Mouse (Mus musculus): ENCODE measurements at regions not wholly inside any gene's neighbourhood (a gene's known extent, or its start where the extent isn't known, plus 50 kb on each side); places are given as distances from the start of the nearest gene placed in this dataset.

DNA sequence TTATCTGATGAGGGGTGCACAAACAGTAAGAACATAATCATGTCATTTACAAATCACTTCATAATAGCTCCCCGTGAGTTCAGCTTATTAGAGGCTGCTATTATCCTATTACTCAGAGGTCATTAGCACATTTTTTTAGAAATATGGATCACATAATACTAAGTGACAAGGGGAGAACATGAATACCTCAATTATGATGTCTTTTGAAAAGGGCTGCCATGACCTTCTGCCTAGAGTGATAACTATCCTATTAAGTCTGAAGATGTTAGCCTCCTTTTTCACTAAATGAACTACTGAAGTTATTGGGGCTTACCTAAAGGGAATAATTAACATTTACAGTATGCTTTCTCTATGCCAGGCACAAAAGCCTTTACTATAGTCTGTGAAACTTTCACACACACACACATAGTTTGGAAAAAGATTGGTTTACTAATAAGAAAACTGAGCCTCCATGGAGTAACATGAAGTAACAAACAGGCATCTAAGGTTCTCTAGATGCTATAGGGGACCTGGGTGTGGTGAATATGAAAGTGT, 108.1 kb upstream of the Cp start:
- TF ChIP-seq CTCF (IDR thresholded peaks at IDR 0.05; ENCODE audit: insufficient read depth, low read depth, low read length): no peak
- TF ChIP-seq POLR2A (IDR thresholded peaks at IDR 0.05; ENCODE audit: insufficient read depth, low read depth, low read length): no peak
